Mouse (Mus musculus): ENCODE data around the gene Tmem114.

Gene Tmem114

DNA sequence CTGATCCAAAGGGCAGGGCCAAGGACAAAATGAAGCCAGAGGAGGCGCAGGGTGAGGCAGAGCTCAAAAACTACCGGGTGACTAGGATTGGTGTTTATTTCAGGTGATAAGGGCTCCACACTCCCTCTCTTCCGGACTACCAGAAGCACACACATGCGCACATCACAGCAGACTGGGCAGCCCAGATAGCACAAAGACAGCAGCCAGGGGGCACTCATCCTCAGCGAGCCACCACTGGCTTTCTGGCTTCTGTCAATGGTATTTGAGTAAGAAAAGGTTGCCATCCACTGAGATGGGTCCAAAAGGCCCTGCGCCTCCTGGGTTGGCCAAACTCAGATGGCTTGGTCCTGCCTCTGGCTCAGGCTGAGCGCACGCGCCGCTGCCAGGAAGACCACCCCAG, 15.7 kb downstream of the Tmem114 start:
- DNase-seq (ENCODE audit: low spot score): peak; percentile 35

- peak; percentile 59 for DNase-seq (ENCODE audit: low spot score)
Measured at GRCm38 (mm10) chr16:8406708-8407107, 18.2 kb downstream of the Tmem114 start.

GRCm38 (mm10) chr16:8402663-8403062, 22.3 kb downstream of the Tmem114 start:
- no peak for DNase-seq (ENCODE audit: low spot score)

DNA sequence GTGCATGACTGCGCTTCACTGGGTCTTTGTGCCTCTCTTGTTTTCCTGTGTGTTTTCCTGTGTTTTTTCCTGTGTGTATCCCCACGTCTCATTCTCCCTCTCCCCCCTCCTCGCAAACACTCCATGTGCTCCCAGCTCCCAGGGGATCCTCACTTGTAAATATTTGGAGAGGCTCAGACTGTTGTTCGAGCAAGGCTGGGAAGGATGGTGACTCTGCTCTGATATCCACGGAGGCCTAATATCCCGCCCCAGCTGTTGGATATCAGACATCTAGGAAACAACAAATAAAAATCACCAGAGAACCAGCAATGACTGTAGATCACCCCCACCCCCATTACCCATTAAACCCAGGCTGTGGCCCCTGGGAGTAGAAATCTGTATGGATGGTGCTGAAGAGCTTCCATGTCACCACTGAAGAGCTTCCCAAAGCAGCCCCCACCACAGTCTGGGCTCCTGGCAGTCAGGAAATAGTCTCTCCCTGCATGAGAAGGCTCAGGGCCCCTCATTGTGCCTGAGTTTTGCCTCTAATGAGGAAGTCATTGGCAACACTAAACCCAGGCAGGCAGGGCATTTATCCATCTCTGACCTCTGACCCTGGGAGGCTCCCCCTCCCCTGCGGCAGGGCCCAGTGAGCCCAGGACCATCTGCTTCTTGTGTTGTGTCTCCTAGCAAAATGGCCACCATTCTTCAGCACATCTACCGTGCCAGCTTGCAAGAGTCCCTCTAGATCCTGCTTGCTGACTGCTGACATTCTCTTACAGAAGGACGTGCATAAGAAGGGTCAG, 23.6 kb downstream of the Tmem114 start:
- DNase-seq (ENCODE audit: low spot score): no peak

- no peak for DNase-seq (ENCODE audit: low spot score)
Measured at GRCm38 (mm10) chr16:8399868-8400267, 25.1 kb downstream of the Tmem114 start.

DNA sequence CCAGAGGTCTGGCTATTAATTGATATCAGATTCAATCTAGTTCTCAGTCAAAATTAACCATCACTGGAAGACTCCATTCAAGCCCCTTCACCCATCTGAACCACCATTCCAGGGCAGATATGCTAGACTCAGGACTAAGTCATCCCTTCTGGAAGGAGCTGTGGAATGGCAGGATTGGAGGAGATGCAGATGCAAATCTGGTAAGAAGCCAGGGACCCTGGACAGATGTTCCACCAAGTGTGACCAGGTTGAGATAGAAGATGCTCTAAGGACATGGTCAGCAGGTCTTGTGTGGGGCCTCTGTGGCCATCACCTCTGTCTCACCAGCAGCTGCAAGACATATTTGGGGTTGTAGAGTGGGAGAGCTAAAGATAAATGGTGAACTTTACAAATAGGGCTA, 30.0 kb downstream of the Tmem114 start:
- no peak for DNase-seq (ENCODE audit: low spot score)

DNA sequence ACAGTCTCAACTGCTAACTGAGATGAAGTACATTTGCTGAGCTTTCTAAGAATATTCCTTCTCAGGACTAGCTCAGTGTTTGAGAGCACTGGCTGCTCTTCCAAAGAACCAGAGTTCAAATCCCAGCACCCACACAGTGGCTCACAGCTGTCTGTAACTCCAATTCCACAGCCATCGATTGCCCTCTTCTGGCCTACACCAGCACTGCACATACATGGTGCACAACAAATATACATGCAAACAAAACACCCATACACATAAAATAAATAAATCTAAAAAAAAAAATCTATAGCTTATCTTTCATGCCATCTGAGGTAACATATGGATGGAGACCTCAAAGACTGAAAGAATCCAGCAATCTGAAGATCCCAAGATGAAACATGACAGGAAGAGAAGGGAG, 36.4 kb downstream of the Tmem114 start:
- no peak for DNase-seq (ENCODE audit: low spot score)

DNA sequence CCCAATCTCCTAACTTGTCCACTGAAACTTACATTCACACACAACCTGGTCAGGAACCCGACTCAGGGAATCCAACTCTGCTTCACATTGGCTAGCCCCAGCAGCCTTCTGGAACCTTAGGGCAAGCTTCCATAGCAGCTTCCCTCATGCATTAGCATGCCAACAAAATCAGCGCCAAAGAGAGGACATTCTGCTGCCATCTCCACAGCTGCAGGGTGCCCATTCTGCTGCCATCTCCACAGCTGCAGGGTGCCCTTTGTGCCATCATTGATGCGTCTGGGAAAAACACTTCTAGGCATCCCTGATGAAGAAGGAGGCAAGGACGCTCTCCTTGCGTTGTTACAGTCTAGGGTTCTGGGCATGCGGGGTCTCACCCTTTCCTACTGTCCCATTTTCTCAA, 38.5 kb downstream of the Tmem114 start:
- no peak for DNase-seq (ENCODE audit: low spot score)

GRCm38 (mm10) chr16:8385679-8386078, 39.3 kb downstream of the Tmem114 start:
- DNase-seq (ENCODE audit: low spot score): no peak

DNA sequence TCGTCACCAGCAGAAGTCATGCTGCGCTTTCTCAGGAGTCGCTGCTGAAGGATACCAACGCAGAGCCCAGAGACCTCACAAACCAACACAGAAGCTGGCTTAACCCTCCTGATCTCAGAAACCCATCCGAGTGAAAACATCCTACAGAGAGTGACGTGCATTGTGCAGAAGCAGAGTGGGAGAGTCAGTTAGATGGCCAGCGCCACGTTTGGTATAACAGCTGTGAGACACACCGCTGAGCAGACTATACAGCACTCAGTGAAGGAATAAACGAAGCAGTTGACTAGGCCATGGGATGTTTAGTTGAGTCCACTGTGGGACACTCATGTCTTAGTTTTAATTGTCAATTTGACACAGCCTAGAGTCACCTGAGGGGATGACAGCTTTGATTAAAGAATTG, 40.2 kb downstream of the Tmem114 start:
- no peak for DNase-seq (ENCODE audit: low spot score)

DNA sequence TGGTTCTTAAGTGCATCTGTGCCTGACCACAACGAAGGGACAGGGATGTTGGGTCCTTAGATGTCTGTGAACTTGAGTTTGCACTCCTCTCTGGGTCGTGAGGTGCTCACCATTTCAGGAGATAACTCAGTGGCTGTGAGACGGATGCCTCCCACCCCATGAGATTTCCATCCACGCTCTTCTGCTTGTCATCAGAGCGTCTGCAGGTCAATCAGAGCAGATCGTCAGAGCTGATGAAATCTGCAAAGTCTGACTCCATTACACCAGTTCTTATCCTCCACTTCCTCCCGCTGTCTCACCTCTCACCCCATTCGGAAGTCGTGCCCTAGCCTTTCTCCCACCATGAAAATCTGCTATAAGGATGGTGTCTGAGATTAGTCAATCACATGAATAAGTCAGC, 41.5 kb downstream of the Tmem114 start:
- no peak for DNase-seq (ENCODE audit: low spot score)

- DNase-seq (ENCODE audit: low spot score): no peak
Measured at GRCm38 (mm10) chr16:8363066-8363465, 61.9 kb downstream of the Tmem114 start.

Measured in T-cell, adult 2 months (primary cell).